Mouse (Mus musculus): Measurements from ENCODE around the gene Sik2.

The Sik2 gene

DNA sequence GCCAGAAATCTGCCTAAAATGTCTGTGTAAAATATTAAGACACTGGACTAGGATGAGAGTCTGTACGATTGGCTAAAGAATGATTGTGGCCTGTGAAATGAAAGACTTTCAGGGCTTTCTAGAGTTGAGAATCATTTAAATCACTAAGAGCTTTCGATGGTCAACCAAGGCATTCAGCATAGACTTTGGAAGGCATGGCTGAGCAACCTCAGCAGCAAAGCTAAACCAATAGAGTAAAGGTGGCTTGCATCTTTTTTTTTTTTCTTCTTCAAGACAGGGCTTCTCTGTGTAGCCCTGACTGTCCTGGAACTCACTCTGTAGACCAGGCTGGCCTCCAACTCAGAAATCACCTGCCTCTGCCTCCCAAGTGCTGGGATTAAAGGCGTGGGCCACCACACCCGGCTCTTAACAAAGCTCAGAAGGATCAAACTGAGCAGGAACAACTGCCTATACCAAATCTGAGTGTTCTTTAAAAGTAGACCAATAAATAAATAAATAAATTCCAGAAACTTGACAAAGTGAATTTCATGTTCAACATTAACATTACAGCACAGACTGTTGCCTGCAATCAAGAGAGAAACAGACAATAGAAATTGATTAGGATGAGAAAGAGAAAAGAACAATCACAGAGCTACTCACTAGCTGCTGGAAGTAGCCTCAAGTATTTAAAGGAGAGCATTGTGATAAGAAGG, 27.2 kb downstream of the Sik2 start:
- DNase-seq: no peak

DNA sequence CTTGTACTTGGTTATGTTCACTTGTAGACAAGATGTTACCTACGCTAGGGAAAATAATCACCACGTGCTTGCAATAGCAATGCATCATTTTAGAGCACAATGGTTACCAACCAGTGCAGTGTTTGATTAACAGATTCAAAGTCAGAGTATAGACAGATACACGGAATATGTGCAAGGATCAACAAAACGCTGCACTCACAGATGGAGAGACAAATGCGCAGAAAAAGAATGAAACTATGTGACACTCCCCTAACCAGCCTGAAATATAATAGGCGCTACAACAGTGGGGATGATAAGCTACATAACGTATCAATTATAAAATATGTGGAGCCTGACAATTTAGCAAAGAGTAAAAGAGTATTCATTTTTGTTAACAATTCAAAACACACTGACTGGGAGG, 34.2 kb downstream of the Sik2 start:
- no peak for DNase-seq

DNA sequence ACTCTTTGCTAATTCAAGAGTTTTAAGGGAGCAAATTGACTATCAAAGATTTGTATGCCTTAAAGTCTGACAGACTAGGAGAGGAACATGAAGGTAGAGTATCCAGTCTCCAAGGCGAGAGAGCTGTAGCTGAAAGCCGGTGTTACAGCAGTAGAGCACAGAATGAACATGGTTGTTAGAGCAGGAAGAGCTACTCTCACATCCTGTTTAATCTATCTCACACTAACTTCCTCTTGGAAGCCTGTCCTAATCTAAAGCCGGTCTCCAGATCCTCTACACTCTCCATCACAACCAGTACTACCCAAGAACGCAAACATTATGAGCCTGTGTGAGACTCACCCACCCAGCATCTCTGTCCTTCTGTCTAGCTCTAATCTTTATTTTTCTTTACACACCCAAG, 38.5 kb downstream of the Sik2 start:
- no peak for DNase-seq

DNA sequence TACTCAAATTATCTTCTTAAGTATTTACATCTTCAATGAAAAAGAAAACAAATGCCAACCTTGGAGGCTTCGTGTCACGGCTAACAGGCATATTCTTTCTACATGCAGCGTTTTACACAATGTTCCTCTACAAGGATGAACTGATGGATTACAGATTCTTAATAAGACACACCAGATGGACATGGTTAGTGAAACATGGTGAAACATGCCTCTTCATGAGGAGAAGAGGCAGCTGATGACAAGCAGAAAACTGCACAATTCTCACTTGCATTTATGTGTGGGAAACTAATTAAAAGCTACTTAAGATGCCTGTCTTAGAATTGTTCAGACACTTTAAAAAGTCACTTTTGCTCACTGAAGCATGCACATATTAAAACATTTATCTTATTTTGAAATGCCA, 39.6 kb downstream of the Sik2 start:
- DNase-seq: no peak

DNA sequence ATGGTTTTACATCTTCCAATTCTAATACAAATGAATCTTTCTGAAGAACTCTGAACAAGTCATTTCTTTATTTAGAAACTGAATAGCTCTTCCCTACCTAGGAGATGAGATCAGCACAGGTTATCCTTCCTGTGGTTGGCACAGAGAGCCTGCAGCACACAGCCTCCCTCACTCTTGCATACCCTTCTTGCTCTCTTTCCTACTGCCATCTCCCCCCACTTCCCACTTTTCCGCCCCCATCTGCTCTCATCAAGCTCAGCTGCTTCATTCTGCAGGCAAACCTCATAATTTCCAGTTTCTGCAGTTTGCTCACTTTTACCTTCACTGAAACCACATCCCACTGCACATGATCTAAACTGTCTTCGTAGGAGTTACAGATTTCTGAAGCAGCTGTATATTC, 42.6 kb downstream of the Sik2 start:
- no peak for DNase-seq

DNA sequence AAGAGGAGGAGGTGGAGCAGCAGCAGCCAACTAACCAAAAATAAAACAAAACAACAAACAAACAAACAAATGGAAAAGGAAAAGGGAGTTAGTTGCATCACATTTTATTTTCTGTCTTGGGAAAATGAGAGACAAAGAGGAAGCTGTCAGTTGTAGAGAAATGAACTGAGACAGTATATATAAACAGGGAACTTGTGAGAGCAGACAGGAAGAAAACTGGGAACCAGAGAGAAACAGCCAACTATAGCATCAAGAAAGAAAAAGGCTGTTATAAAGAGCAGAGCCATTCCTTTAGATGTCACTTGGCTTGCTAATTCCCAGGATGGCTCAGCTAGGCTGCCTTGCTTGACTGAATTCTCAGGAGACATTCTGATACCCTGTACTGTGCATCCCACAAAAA, 43.5 kb downstream of the Sik2 start:
- DNase-seq: no peak

DNA sequence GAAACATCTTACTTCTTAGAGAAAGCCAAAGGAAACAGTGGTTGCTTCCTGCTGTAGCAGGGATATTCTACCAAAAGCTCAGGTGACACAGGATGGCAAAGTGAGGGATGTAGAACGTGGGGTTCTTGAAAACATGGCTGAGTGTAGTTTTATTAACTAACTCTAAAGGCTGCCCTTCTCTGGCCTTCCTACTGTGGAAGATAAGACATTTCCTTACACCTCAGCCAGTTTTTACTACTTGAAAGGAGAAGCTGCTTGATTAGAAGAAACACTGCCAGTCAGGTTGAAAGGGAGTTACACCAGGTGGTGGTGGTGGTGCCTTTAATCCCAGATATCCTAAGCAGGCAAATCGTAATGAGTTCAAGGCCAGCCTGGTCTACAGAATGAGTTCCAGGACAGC, 44.0 kb downstream of the Sik2 start:
- DNase-seq: no peak

DNA sequence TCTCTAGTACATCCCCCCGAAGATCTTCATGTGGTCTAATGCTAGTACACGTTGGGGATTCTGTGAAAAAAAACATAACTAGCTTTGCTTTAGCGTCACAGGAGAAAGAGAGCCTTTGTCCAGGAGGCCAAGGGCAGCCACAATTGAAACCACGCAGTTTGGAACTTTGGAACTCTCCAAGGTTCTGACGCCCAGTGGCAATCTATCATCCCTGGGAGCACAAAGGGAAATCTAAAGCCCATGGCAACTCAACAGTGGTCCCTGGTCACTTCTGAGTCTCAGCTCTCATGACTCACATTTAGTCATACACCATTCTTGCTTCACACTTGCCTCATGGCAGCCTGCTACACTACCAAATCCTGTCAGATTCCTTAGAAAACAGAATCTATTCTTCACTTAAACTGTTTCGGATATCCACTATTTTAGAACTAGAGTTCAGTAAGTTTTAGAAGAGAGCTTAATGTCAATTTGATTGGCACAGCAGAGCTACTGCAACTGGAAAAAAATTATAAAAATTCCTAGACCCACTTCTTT, 50.9 kb downstream of the Sik2 start:
- DNase-seq: no peak

DNA sequence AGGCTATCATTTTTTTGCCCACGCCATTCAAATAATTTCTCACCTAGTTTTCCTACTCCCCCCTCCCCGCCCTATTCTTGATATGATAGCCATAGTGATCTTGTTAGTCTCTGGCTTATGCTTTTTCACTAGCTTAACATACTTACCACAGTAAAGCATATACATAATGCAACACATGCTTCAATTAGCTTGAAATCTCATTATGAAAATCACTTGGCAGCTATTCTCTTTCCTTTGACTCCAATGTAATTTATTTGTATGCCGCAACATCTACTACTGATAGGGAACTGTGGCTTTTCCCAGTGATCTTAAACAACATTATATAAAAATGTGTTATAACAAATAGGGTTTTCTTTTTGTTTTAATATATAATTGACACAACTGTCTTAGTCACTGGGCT, 53.7 kb downstream of the Sik2 start:
- DNase-seq: no peak

DNA sequence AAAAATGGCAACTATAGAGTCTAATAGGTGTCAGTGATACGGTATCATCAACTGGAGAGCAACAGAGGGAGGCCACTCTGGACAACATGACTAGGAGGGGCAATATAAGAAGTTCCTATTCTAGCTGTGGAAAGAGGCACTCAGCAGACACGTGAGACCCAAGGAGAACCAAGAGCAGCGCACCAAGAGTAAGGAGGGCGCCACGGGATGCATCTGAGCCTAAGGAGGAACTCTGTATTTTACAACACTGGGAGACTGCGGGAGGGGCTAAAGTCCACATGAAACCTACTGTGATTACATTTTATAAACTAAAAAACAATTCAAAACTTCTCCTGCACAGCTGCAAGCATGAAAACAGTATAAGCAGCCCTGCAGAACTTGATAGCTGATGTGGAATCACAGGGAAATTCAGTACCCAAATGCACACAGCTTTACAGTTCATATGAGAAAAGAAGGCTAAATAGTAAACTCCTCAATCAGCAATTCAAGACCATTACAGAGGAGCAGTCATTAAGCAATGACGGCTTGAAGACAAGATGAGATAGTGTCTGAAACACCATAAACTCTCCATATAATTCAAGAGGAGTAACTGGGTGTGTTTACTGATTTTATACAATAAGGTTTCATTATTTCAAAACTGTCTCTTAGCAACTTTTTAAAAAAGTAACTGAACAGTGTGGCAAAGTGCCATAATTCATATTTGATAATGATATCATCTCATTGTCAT, 60.6 kb downstream of the Sik2 start:
- DNase-seq: no peak

DNA sequence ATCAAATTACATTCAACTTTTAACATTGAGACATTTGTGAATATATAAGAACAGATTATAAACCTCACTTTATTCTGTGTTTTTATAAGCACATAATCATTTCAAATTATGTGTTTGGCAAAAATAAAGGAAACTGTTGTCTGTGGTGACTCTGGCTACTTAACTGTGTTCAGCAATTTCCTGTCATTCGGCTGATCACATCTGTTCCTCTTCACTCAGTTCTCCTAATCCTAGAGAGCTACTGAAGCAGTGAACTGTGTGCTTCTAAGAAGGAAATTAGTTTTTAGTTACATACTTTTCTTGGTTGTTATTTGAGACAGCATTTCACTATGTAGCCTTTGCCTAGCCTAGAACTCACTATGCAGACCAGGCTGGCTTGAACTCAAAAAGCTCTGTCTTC, 62.5 kb downstream of the Sik2 start:
- DNase-seq: no peak

DNA sequence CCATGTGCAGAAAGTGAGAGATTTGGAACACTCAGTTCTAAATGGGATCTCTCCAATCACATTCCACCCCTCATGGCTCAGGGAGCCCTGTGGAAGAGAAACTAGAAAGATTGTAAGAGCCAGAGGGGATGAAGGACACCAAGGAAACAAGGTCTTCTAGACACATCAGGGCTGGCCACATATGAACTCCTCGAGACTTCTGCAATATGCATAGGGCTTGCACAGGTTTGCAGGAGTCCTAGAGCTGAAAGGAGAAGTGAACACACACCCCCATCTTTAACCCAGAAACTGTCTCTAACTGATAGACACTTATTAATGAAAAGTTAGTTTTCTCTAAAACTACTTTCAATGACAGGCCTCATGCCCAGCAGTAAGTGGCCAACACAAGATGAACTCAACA, 64.0 kb downstream of the Sik2 start:
- DNase-seq: no peak

DNA sequence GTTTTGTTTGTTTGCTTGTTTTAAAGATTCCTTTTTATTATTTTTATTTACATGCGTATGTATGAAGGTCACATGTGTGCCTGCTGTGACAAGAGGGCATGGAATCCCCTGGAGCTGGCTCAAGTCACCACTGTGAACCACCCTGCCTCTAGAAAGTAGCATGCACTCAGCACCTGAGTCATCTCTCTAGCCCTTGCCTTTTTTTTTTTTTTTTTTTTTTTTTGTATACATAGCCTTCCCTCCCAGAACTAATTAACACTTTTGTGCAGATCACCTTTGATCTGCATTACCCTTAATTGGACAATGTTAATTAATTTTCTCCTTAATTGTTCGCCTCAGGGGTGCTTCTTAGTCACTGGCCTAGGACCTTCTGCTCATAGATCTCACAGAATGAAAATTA, 66.2 kb downstream of the Sik2 start:
- DNase-seq: no peak

DNA sequence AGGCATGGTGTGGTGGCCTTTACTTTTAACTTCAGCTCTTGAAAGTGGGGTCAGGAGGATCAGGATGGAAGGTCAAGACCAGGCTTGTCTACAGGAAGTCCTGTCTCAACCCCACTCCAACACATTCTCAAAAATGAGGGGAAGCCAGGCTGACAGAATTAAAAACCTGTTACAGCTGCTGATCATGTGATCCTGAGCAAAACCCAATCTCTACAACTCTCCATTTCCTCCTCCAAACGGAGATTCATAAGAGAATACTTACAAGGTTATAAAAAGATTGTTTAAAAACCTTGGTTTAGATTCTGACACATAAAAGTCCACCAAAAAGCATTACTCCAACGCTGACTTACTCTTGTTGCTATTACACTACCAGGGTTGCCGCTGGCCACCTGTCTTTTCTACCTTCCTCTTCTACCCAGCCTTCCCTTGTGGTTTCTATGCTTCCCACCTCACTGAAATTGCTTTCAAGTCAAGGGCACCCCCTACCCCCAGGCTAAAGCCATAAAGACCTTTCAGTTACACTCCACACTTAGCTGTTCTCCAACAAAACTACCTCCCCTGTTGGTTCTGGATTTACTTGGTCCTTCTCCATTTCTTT, 67.0 kb downstream of the Sik2 start:
- peak in 1 of 2 experiments; percentile 9 for DNase-seq

DNA sequence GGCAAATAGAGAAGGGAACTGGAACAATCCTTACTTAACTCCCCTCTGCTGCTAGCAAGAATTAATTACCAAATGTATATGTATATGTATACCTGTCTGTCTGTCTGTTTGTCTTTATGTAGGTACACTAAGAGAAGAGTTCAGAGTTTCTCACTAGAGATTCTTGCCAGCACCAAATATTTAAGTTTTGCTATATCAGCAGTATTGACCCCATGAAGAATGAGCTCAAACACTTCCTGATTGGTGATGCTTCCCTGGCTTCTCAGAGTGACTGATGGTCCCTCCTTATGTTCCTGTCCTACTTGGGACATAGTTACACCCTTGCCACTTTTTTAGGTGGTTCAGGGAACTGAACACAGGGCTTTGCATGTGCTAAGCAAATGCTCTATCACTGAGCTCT, 78.9 kb downstream of the Sik2 start:
- no peak for DNase-seq

DNA sequence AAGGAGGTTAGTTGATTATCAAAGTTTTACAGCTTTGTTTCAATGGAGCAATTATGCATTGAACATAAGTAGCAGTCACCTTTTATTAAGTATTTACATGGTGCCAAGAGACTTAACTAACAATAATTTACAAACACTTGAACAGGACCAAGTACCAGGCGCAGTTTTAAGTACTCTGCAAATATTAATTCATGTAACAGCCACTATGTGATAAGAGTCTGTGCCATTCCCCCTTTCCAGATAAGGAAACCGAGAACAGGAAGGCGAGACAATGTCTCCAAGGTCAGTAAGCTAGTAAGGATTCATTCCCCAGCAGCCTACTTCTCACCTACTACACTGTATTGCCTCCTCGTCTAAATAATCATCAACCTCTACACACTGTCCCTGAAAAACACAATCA, 83.1 kb downstream of the Sik2 start:
- DNase-seq: no peak

DNA sequence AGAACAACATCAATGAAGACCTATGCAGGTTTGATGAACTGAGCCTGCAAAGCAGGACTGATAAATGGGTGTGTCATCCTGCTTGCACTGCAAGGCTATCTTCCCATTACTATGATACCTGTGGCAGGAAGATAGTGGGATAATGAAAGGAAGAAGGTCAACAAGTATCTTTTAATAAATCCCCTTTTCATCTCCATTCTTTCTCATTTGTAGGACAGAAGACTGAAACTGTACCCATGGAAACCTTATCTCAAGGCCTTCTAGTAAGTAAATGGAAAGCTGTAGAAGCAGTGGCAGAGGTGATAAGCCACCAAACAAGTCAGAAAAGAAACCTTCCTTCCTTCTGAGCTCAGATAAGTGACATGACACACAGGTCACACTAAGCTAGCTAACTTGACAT, 84.4 kb downstream of the Sik2 start:
- no peak for DNase-seq

DNA sequence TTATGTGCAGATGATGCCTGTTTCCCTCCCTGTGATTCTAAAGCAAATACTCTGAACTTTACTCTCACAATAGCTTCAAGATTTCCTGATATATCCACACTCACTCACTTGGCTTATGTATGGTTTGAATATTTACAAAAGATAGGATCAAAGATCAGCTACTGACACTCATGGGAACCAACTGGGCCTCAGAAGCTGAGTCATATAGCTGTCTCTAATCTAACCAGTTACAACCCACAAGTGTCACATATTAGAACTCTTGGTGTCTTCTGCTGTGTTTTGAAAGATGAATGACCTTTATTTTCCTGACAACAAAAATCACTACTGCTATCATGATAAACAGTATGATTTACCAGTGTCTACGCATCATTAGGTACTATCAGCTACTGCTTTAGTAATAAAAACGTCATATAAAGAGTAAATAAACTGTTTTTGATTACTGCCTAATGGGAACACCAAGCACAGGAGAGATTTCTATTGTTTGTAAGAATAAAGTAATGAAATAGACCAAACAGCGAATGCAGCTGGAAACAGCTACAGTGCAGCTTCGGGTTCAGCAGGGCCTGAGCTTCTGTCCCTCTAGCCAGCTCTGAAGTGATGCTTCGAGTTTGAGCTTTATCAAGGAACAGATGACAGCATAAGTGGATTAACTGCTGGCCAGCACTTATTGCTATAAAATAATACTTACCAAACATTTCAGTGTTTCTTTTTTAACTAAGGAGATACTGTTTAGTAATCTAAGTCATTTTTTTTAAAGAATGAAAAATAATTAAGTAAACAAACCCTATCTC, 86.3 kb downstream of the Sik2 start:
- no peak for DNase-seq

DNA sequence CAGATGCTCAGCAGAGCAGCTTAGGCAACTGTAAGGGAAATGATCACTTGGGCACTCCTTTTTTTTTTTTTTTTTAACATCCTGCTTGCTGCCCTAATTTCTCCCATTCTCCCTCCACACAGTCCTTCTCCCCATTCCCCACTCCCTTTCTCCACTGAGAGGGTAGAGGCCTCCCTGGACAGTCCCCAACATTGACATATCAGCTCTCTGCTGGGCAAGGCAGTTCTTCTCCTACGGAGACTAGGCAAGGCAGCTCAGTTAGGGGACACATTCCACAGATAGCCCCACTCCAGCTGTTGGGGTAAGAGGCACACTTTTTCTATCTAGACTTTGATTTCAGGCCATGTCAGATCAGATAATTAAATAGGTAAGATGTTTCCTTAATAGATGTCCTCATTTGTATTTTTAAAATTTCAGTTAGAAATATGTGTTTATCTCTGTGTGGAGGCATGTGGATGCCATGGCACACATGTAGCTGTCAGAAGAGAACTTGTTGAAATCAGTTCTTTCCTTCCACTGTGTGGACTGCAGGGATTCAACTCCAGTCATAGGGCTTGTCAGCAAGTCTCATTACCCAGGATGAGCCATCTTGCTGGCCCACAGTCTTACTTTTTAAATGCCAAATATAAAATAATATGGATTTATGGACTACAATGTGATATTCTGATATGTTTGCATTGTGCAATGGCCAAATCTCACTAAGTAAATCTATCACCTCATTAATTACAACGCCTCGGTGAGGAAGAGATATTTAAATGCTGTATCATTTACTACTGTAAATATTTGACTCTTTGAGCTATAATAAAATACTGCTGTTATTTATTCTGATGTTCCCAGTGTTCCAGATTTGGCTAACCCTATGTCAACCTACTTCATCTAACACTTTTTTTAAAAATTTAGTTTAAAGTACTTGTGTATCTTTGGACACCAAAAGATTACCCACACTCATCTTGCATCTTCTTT, 87.7 kb downstream of the Sik2 start:
- no peak for DNase-seq

DNA sequence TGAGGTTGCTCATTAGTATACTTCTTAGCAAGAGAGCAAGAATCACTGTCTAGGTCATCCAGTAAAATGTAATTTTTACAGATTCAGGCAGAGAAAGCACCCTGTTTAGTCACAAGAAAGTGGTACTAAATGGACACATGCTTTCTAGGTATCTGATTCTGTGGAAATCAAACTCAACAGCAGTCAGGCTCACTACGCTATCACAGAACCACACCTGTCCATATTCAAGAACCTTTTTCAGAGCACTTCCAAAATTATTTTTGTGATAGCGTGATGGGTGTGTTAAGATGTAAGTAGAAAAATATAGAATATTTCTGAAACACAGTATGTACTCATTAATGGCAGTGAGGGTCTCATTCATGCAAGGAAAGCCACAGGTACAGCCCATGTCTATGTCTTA, 89.3 kb downstream of the Sik2 start:
- DNase-seq: no peak

DNA sequence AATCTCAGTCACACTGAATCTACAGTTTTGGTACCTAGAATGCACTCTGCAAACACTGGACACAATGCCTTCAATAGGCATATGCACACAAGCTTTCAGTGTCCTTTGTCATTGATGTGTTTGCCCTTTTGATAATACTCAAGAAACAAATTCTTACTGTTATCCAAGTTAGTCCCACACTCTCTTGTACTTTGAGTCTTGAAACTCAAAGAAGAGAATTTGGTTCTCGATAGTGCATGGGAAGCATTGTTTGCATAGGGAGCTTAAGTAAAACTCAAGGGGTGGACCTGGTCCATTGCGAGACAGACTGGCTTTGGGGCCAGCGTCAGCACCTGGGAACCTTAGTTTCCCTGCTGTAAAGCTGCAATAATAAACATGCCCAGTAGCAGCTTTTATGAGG, 90.7 kb downstream of the Sik2 start:
- DNase-seq: no peak

DNA sequence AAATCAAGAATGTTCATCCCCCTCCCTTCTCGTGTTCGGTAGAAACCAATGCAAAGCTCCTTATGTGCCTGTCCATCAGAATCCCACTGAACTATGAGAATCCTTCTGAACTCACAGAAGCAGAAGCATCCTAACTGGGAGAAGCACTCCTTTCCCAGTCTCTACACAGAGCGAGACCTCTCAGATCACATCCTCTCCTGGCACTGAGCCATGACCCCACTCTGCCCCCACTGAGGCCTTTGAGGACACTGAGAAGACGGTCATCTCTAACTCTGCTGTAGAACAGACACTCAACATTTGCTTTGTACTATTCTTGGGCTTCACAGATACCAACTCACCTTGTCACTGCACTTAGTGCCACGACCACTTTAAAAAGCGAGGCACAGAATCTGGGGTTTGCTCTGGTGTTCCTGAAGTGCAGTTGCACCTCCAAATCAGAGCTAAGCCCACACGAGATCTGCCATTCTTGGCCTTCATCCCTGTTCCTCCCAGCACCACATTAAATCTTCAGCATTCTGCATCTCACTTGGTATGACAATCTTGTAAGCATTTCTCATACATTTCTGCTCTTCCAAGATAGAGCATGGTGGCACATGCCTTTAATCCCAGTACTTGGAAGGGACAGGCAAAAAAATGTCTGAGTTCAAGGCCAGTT, 96.9 kb downstream of the Sik2 start:
- no peak for DNase-seq
